Comparison of ENCODE assay signal across 8 mouse cellular contexts in the genomic region with DNA sequence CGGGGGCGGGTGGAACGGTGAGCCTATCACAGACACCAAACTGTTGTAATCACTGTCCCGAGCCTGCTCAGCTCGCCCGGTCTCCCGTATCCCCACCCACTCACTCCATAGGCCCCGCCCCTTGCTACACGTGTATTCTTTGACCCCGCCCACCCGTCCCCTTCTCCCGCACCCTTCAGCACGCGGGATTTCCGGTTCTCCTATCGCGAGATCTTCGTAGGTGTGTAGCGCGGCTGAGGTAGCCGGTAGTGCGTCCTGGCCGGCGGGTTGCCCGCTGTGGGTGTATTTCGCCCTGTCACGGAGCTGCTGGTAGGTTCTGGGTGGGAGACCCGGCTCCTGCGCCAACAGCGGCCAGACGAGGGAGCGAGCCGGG. TPM values are rescaled to one million over a fixed set of nuclear protein-coding genes. Genes with fewer than 3 reads are reported as not detected.
A peak's percentile ranks its signal among the peaks of the same experiment; 100 is the strongest.
DNase-seq lines count a peak whose midpoint lies in the region; ATAC-seq lines count a peak whose summit lies in the region.

A gene (plus strand): TSS at position 172 of the 373 bp plus-strand sequence.

- no peaks in the 10 kb centered on the region for H3K36me3 ChIP-seq in hindbrain, embryonic 12.5 days

- DNase-seq in NIH3T3 (ENCODE audit: low read depth): peak; percentile 99
- peak; percentile 97 to 98 for DNase-seq in cerebellum, postnatal 10 days
- DNase-seq in frontal cortex, postnatal 10 days (ENCODE audit: low spot score in 2 of 2): peak; percentile 79 to 87
- peak; percentile 81 to 88 for DNase-seq in layer of hippocampus, postnatal 14 days (ENCODE audit: low spot score in 2 of 2)
- DNase-seq in lung, postnatal 14 days: peak; percentile 95
- peak; percentile 93 for DNase-seq in retina, adult 2 months (ENCODE audit: low read depth, low spot score)
- DNase-seq in thymus, postnatal 36 days: peak; percentile 89 to 91

- H3K4me1 ChIP-seq in hindbrain, embryonic 12.5 days: peaks cover 13% of the 10 kb centered on the region

- no peaks in the 10 kb centered on the region for H3K27me3 ChIP-seq in hindbrain, embryonic 12.5 days

- peak within 1 kb of the TSS; percentile 92 for H3K27ac ChIP-seq in hindbrain, embryonic 12.5 days

- H3K9me3 ChIP-seq in hindbrain, embryonic 12.5 days (replicated peaks): no peaks in the 10 kb centered on the region

- peak; percentile 97 for ATAC-seq in hindbrain, embryonic 12.5 days (ENCODE audit: low FRiP score)

- peak within 1 kb of the TSS; percentile 98 for H3K9ac ChIP-seq in hindbrain, embryonic 12.5 days

- peak within 1 kb of the TSS; percentile 93 for H3K4me3 ChIP-seq in hindbrain, embryonic 12.5 days

- H3K4me2 ChIP-seq in hindbrain, embryonic 12.5 days (replicated peaks): peak within 1 kb of the TSS; percentile 81

- WGBS in hindbrain, embryonic 12.5 days: 1% methylated on average over 33 of the region's 33 CpGs

RNA-seq across cellular contexts. Expression of the gene that starts here (rescaled TPM):
- polyA plus RNA-seq in hindbrain, embryonic 12.5 days (2016; fragmentation: Nextera tagmentation; extraction: Ambion mirVana): 110 and 111 TPM in 2 replicates
- total RNA-seq in layer of hippocampus, postnatal 14 days (2021): 10 to 100 TPM; 40.3 to 46.0 TPM

Comparison
In these comparisons a context has a peak if more than half of its experiments do, and no peak if none do; other contexts are left out.
1. Peak in every context shown above with its lines: DNase-seq, ATAC-seq, H3K4me3 ChIP-seq and H3K27ac ChIP-seq.